Mouse (Mus musculus) megakaryocyte-erythroid progenitor cell, adult 5 weeks (primary cell): ENCODE measurements around the gene Dnajb6. TPM values are rescaled to one million over a fixed set of nuclear protein-coding genes. Genes with fewer than 3 reads are reported as not detected.

Experiments
- polyA plus RNA-seq: library from polyadenylated mRNA; stranded (reverse); fragments of >175 nt; gene quantifications from 2 replicates; pipeline ENCODE4 v1.2.3, GENCODE M21; 2012

The Dnajb6 gene
- 153 and 171 TPM in 2 replicates for polyA plus RNA-seq

GRCm38 (mm10) chr5:29735557-29736061, at the start of gene Dnajb6, which contains the start of gene Gm5129:
TSS of gene Dnajb6 (plus strand) at chr5:29735688.
TSS of gene Gm5129 (minus strand) at chr5:29735936.

Other genes starting within 250 kb of the Dnajb6 start
- gene Ube3c, start 166.4 kb upstream of the Dnajb6 start, polyA plus RNA-seq: 2.3 and 2.4 TPM in 2 replicates
- gene Gm5129, start 248 bp downstream of the Dnajb6 start, polyA plus RNA-seq: 1.0 TPM in 1 of 2 replicates, not detected in the other